Mouse (Mus musculus) forebrain, embryonic 16.5 days (tissue): ENCODE data around the gene Tm9sf4. TPM values are rescaled to one million over a fixed set of nuclear protein-coding genes. Genes with fewer than 3 reads are reported as not detected.

Experiments used
- ATAC-seq: fragments of 200-750 bp; cut with Nextera tagmentation; 2 replicates; pipeline ENCODE4 v1.8.0; 2017; ENCODE audit warnings: mild to moderate bottlenecking, moderate library complexity
- H3K27ac ChIP-seq: fragments of 300-500 bp; sonication (generic); 2 replicates; pipeline ENCODE4 v1.5.1; 2014; ENCODE audit warnings: low read length, control low read depth
- H3K27me3 ChIP-seq: fragments of 300-500 bp; sonication (generic); replicated peaks from 2 replicates; pipeline ENCODE4 v1.6.1; 2014; ENCODE audit warnings: low read length; ENCODE audit not compliant: control insufficient read depth, insufficient read depth
- H3K36me3 ChIP-seq: fragments of 300-500 bp; sonication (generic); 2 replicates; pipeline ENCODE4 v1.6.1; 2014; ENCODE audit not compliant: control insufficient read depth, insufficient read depth
- H3K4me1 ChIP-seq: fragments of 300-500 bp; sonication (generic); replicated peaks from 2 replicates; pipeline ENCODE4 v1.6.1; 2014; ENCODE audit warnings: low read length; ENCODE audit not compliant: control insufficient read depth, insufficient read depth
- H3K4me2 ChIP-seq: fragments of 300-500 bp; sonication (generic); 2 replicates; pipeline ENCODE4 v1.6.1; 2014; ENCODE audit warnings: mild to moderate bottlenecking, low read length, control low read depth
- H3K4me3 ChIP-seq: fragments of 300-500 bp; sonication (generic); replicated peaks from 2 replicates; pipeline ENCODE4 v1.5.1; 2014; ENCODE audit warnings: mild to moderate bottlenecking, low read length, control low read depth
- H3K9ac ChIP-seq: fragments of 300-500 bp; sonication (generic); replicated peaks from 2 replicates; pipeline ENCODE4 v1.6.1; 2014; ENCODE audit warnings: low read depth, low read length, control low read depth
- H3K9me3 ChIP-seq: fragments of 300-500 bp; sonication (generic); 2 replicates; pipeline ENCODE4 v1.6.1; 2016; ENCODE audit warnings: low read length; ENCODE audit not compliant: control insufficient read depth
- WGBS: fragments of 180-500 bp; shearing (Covaris S2); extraction: QIAGEN DNeasy Blood & Tissue Kit; methylation state at CpG from one replicate; pipeline ENCODE4 v1.1.7; 2014; 5-methylcytosine and 5-hydroxymethylcytosine counted together
- polyA plus RNA-seq: library from polyadenylated mRNA; unstranded; fragments of >200 nt; fragmentation: Nextera tagmentation; extraction: Ambion mirVana; gene quantifications from 2 replicates; pipeline ENCODE4 v1.2.1, GENCODE M21; 2015

Tm9sf4 gene
- 74.5 and 78.9 TPM in 2 replicates for polyA plus RNA-seq

GRCm38 (mm10) chr2:153160844-153161683 is at the start of gene Tm9sf4:
Gene Tm9sf4 (plus strand): TSS chr2:153161303.
- no peaks in the 10 kb centered on the region for H3K36me3 ChIP-seq
- H3K27ac ChIP-seq = peak within 1 kb of the TSS; percentile 94
- H3K4me1 ChIP-seq = peaks cover 11% of the 10 kb centered on the region
- H3K4me2 ChIP-seq = peak within 1 kb of the TSS; percentile 99
- H3K4me3 ChIP-seq = peak within 1 kb of the TSS; percentile 77
- WGBS = 8% methylated on average over 34 of the region's 34 CpGs
- ATAC-seq = peak; percentile 94
- peak within 1 kb of the TSS; percentile 83 for H3K9ac ChIP-seq
- peaks cover 3% of the 10 kb centered on the region; the same call in 1 of the 2 replicates for H3K27me3 ChIP-seq
- no peaks in the 10 kb centered on the region for H3K9me3 ChIP-seq

- no peak overlapping the region for H3K4me2 ChIP-seq
- H3K9me3 ChIP-seq = no peaks in the 10 kb centered on the region
- no peak for ATAC-seq
- 85% methylated on average over 4 of the region's 4 CpGs for WGBS
- H3K4me1 ChIP-seq = no peaks in the 10 kb centered on the region
- no peak overlapping the region for H3K4me3 ChIP-seq
- H3K27ac ChIP-seq = no peak overlapping the region
- H3K27me3 ChIP-seq = no peaks in the 10 kb centered on the region
- H3K36me3 ChIP-seq = no peaks in the 10 kb centered on the region
- H3K9ac ChIP-seq = no peak overlapping the region
Observed at GRCm38 (mm10) chr2:153115679-153116081, 45.4 kb upstream of the Tm9sf4 start.

- ATAC-seq = no peak
- H3K4me1 ChIP-seq = no peaks in the 10 kb centered on the region
- H3K9ac ChIP-seq = no peak overlapping the region
- WGBS = 79% methylated on average over 7 of the region's 7 CpGs
- no peak overlapping the region for H3K4me3 ChIP-seq
- no peak overlapping the region for H3K4me2 ChIP-seq
- H3K27me3 ChIP-seq = no peaks in the 10 kb centered on the region
- H3K36me3 ChIP-seq = no peaks in the 10 kb centered on the region
- no peak overlapping the region for H3K27ac ChIP-seq
- no peaks in the 10 kb centered on the region for H3K9me3 ChIP-seq
Observed at GRCm38 (mm10) chr2:153117051-153117486, 44.0 kb upstream of the Tm9sf4 start.

GRCm38 (mm10) chr2:153119488-153119887 is 41.6 kb upstream of the Tm9sf4 start:
- no peaks in the 10 kb centered on the region for H3K9me3 ChIP-seq
- H3K4me3 ChIP-seq = no peak overlapping the region
- H3K4me1 ChIP-seq = no peaks in the 10 kb centered on the region
- no peaks in the 10 kb centered on the region for H3K36me3 ChIP-seq
- no peaks in the 10 kb centered on the region for H3K27me3 ChIP-seq
- no peak overlapping the region for H3K4me2 ChIP-seq
- H3K27ac ChIP-seq = no peak overlapping the region
- 91% methylated on average over 6 of the region's 6 CpGs for WGBS
- no peak overlapping the region for H3K9ac ChIP-seq
- ATAC-seq = no peak

- no peak overlapping the region for H3K27ac ChIP-seq
- H3K9me3 ChIP-seq = no peaks in the 10 kb centered on the region
- H3K27me3 ChIP-seq = no peaks in the 10 kb centered on the region
- H3K36me3 ChIP-seq = no peaks in the 10 kb centered on the region
- no peak overlapping the region for H3K4me2 ChIP-seq
- ATAC-seq = no peak
- no peak overlapping the region for H3K4me3 ChIP-seq
- no peaks in the 10 kb centered on the region for H3K4me1 ChIP-seq
- no peak overlapping the region for H3K9ac ChIP-seq
- 76% methylated on average over 8 of the region's 8 CpGs for WGBS
Observed at GRCm38 (mm10) chr2:153120126-153120525, 41.0 kb upstream of the Tm9sf4 start.

- WGBS = 72% methylated on average over 8 of the region's 8 CpGs
- no peak overlapping the region for H3K27ac ChIP-seq
- ATAC-seq = no peak
- no peaks in the 10 kb centered on the region for H3K27me3 ChIP-seq
- no peak overlapping the region for H3K4me3 ChIP-seq
- H3K9me3 ChIP-seq = no peaks in the 10 kb centered on the region
- no peak overlapping the region for H3K4me2 ChIP-seq
- H3K36me3 ChIP-seq = no peaks in the 10 kb centered on the region
- no peaks in the 10 kb centered on the region for H3K4me1 ChIP-seq
- H3K9ac ChIP-seq = no peak overlapping the region
Observed at GRCm38 (mm10) chr2:153121821-153122615, 39.1 kb upstream of the Tm9sf4 start.

- H3K4me2 ChIP-seq = no peak overlapping the region
- H3K36me3 ChIP-seq = no peaks in the 10 kb centered on the region
- H3K4me1 ChIP-seq = no peaks in the 10 kb centered on the region
- H3K27me3 ChIP-seq = no peaks in the 10 kb centered on the region
- H3K4me3 ChIP-seq = no peak overlapping the region
- 88% methylated on average over 7 of the region's 7 CpGs for WGBS
- H3K27ac ChIP-seq = no peak overlapping the region
- ATAC-seq = no peak
- no peak overlapping the region for H3K9ac ChIP-seq
- no peaks in the 10 kb centered on the region for H3K9me3 ChIP-seq
Observed at GRCm38 (mm10) chr2:153122701-153123100, 38.4 kb upstream of the Tm9sf4 start.

GRCm38 (mm10) chr2:153125875-153126274 is 35.2 kb upstream of the Tm9sf4 start:
- no peak for ATAC-seq
- Histone ChIP-seq H3K4me1 (no peaks in the 10 kb centered on the region), H3K36me3 (no peaks in the 10 kb centered on the region), H3K27ac (no peak overlapping the region), H3K27me3 (no peaks in the 10 kb centered on the region), H3K9ac (no peak overlapping the region), H3K4me3 (no peak overlapping the region), H3K9me3 (no peaks in the 10 kb centered on the region), H3K4me2 (no peak overlapping the region)
- WGBS = 50% methylated on average over 5 of the region's 5 CpGs

- WGBS = 21% methylated on average over 6 of the region's 6 CpGs
- Histone ChIP-seq H3K27ac (no peak overlapping the region), H3K4me3 (no peak overlapping the region), H3K36me3 (no peaks in the 10 kb centered on the region), H3K4me2 (no peak overlapping the region), H3K9me3 (no peaks in the 10 kb centered on the region), H3K9ac (no peak overlapping the region), H3K27me3 (no peaks in the 10 kb centered on the region), H3K4me1 (no peaks in the 10 kb centered on the region)
- ATAC-seq = no peak
Observed at GRCm38 (mm10) chr2:153131019-153131418, 30.1 kb upstream of the Tm9sf4 start.
